Mouse (Mus musculus): ENCODE measurements at regions not wholly inside any gene's neighbourhood (a gene's known extent, or its start where the extent isn't known, plus 50 kb on each side); places are given as distances from the start of the nearest gene placed in this dataset.

- peak; percentile 57 for TF ChIP-seq CTCF (IDR thresholded peaks at IDR 0.05; ENCODE audit: low read depth)
- no peak for TF ChIP-seq EP300 (optimal IDR thresholded peaks at IDR 0.05)
Observed at GRCm38 (mm10) chr3:54591160-54591559, 101.4 kb upstream of the Supt20 start.
